Mouse (Mus musculus): ENCODE results near the gene Scamp1. TPM values are rescaled to one million over a fixed set of nuclear protein-coding genes. Genes with fewer than 3 reads are reported as not detected.
A peak's percentile ranks its signal among the peaks of the same experiment; 100 is the strongest.
"Not testable (repeated sequence)": the region's sequence is repeated elsewhere in the genome, so short reads cannot be mapped to it uniquely, and the experiment has no call there.

Scamp1 gene
- 26.6 and 33.1 TPM in 2 replicates for polyA plus RNA-seq (2016; fragmentation: Nextera tagmentation; extraction: Ambion mirVana)

- peak within 1 kb of the TSS; percentile 91 for H3K27ac ChIP-seq
- H3K4me1 ChIP-seq (replicated peaks): peaks cover 16% of the 10 kb centered on the region
- peak within 1 kb of the TSS; percentile 89 for H3K4me3 ChIP-seq
- no peaks in the 10 kb centered on the region for H3K9me3 ChIP-seq
- no peaks in the 10 kb centered on the region for H3K36me3 ChIP-seq
- 0% methylated on average over 62 of the region's 62 CpGs for WGBS
- H3K27me3 ChIP-seq (ENCODE audit: insufficient read depth, poor library complexity, severe bottlenecking): peaks cover 5% of the 10 kb centered on the region; the same call in 1 of the 2 replicates
- peak; percentile 93 for DNase-seq (ENCODE audit: low spot score)
Measured at GRCm38 (mm10) chr13:94285281-94285871, at the start of gene Scamp1. TSS of gene Scamp1 (minus strand) at chr13:94285857.

GRCm38 (mm10) chr13:94330392-94330979 is 44.8 kb upstream of the Scamp1 start:
- no peak for DNase-seq (ENCODE audit: low spot score)
- no peaks in the 10 kb centered on the region for H3K27me3 ChIP-seq (ENCODE audit: insufficient read depth, poor library complexity, severe bottlenecking)
- H3K4me1 ChIP-seq (replicated peaks): no peaks in the 10 kb centered on the region
- H3K27ac ChIP-seq: no peak overlapping the region
- H3K4me3 ChIP-seq: no peak overlapping the region
- WGBS: 91% methylated on average over 3 of the region's 3 CpGs
- H3K9me3 ChIP-seq: no peaks in the 10 kb centered on the region
- no peaks in the 10 kb centered on the region for H3K36me3 ChIP-seq

- not testable (repeated sequence) for H3K36me3 ChIP-seq; H3K27me3 ChIP-seq (ENCODE audit: insufficient read depth, poor library complexity, severe bottlenecking); H3K27ac ChIP-seq; H3K4me3 ChIP-seq; H3K9me3 ChIP-seq; DNase-seq (ENCODE audit: low spot score); H3K4me1 ChIP-seq (replicated peaks)
- WGBS: 89% methylated on average over 6 of the region's 6 CpGs
Measured at GRCm38 (mm10) chr13:94329005-94329404, 43.3 kb upstream of the Scamp1 start.

- WGBS: 70% methylated on average over 3 of the region's 3 CpGs
Measured at GRCm38 (mm10) chr13:94328063-94328462, 42.4 kb upstream of the Scamp1 start.

GRCm38 (mm10) chr13:94322475-94322874 is 36.8 kb upstream of the Scamp1 start:
- Histone ChIP-seq H3K27ac (no peak overlapping the region), H3K27me3 (ENCODE audit: insufficient read depth, poor library complexity, severe bottlenecking) (no peaks in the 10 kb centered on the region), H3K36me3 (no peaks in the 10 kb centered on the region), H3K4me1 (replicated peaks) (peaks cover 2% of the 10 kb centered on the region; the same call in 1 of the 2 replicates), H3K4me3 (no peak overlapping the region), H3K9me3 (peaks cover 21% of the 10 kb centered on the region; the same call in 1 of the 2 replicates)
- WGBS: 90% methylated on average over 4 of the region's 4 CpGs
- no peak for DNase-seq (ENCODE audit: low spot score)

More at GRCm38 (mm10) chr13:94328063-94328462, 42.4 kb upstream of the Scamp1 start:
- Histone ChIP-seq H3K9me3 (peaks cover 13% of the 10 kb centered on the region; the same call in 1 of the 2 replicates), H3K4me3 (no peak overlapping the region), H3K4me1 (replicated peaks) (no peaks in the 10 kb centered on the region), H3K36me3 (no peaks in the 10 kb centered on the region), H3K27me3 (ENCODE audit: insufficient read depth, poor library complexity, severe bottlenecking) (no peaks in the 10 kb centered on the region), H3K27ac (no peak overlapping the region)
- DNase-seq (ENCODE audit: low spot score): no peak

- WGBS: 85% methylated on average over 1 of the region's 1 CpGs
- H3K9me3 ChIP-seq: peaks cover 21% of the 10 kb centered on the region; the same call in 1 of the 2 replicates
- H3K27me3 ChIP-seq (ENCODE audit: insufficient read depth, poor library complexity, severe bottlenecking): no peaks in the 10 kb centered on the region
- no peak overlapping the region for H3K4me3 ChIP-seq
- no peak for DNase-seq (ENCODE audit: low spot score)
- H3K27ac ChIP-seq: no peak overlapping the region
- peaks cover 7% of the 10 kb centered on the region for H3K4me1 ChIP-seq (replicated peaks)
- H3K36me3 ChIP-seq: no peaks in the 10 kb centered on the region
Measured at GRCm38 (mm10) chr13:94321094-94321792, 35.6 kb upstream of the Scamp1 start.

- 57% methylated on average over 10 of the region's 10 CpGs for WGBS
- DNase-seq (ENCODE audit: low spot score): no peak
- Histone ChIP-seq H3K36me3 (no peaks in the 10 kb centered on the region), H3K4me3 (no peak overlapping the region), H3K27me3 (ENCODE audit: insufficient read depth, poor library complexity, severe bottlenecking) (no peaks in the 10 kb centered on the region), H3K4me1 (replicated peaks) (peaks cover 7% of the 10 kb centered on the region), H3K27ac (no peak overlapping the region), H3K9me3 (peaks cover 8% of the 10 kb centered on the region; the same call in 1 of the 2 replicates)
Measured at GRCm38 (mm10) chr13:94316975-94317511, 31.4 kb upstream of the Scamp1 start.

- 94% methylated on average over 8 of the region's 8 CpGs for WGBS
- H3K36me3 ChIP-seq: not testable (repeated sequence)
Measured at GRCm38 (mm10) chr13:94312812-94313211, 27.2 kb upstream of the Scamp1 start.

GRCm38 (mm10) chr13:94308279-94308678 is 22.6 kb upstream of the Scamp1 start:
- Histone ChIP-seq H3K27me3 (ENCODE audit: insufficient read depth, poor library complexity, severe bottlenecking) (no peaks in the 10 kb centered on the region), H3K9me3 (peaks cover 4% of the 10 kb centered on the region; the same call in 1 of the 2 replicates), H3K27ac (no peak overlapping the region), H3K4me3 (no peak overlapping the region), H3K36me3 (no peaks in the 10 kb centered on the region), H3K4me1 (replicated peaks) (peaks cover 13% of the 10 kb centered on the region)
- no peak for DNase-seq (ENCODE audit: low spot score)
- WGBS: 83% methylated on average over 2 of the region's 2 CpGs

More at GRCm38 (mm10) chr13:94312812-94313211, 27.2 kb upstream of the Scamp1 start:
- DNase-seq (ENCODE audit: low spot score); H3K4me3 ChIP-seq; H3K27ac ChIP-seq; H3K4me1 ChIP-seq (replicated peaks); H3K27me3 ChIP-seq (ENCODE audit: insufficient read depth, poor library complexity, severe bottlenecking); H3K9me3 ChIP-seq: not testable (repeated sequence)

GRCm38 (mm10) chr13:94307531-94307930 is 21.9 kb upstream of the Scamp1 start:
- DNase-seq (ENCODE audit: low spot score): no peak
- Histone ChIP-seq H3K36me3 (no peaks in the 10 kb centered on the region), H3K27me3 (ENCODE audit: insufficient read depth, poor library complexity, severe bottlenecking) (no peaks in the 10 kb centered on the region), H3K9me3 (no peaks in the 10 kb centered on the region), H3K4me3 (no peak overlapping the region), H3K4me1 (replicated peaks) (peaks cover 13% of the 10 kb centered on the region), H3K27ac (no peak overlapping the region)
- WGBS: 90% methylated on average over 7 of the region's 7 CpGs

- peaks cover 13% of the 10 kb centered on the region for H3K4me1 ChIP-seq (replicated peaks)
- H3K36me3 ChIP-seq: no peaks in the 10 kb centered on the region
- no peak for DNase-seq (ENCODE audit: low spot score)
- H3K9me3 ChIP-seq: no peaks in the 10 kb centered on the region
- 26% methylated on average over 5 of the region's 5 CpGs for WGBS
- H3K27me3 ChIP-seq (ENCODE audit: insufficient read depth, poor library complexity, severe bottlenecking): no peaks in the 10 kb centered on the region
- peak overlapping the region; percentile 73 for H3K27ac ChIP-seq
- H3K4me3 ChIP-seq: peak overlapping the region; percentile 39
Measured at GRCm38 (mm10) chr13:94306968-94307289, 21.3 kb upstream of the Scamp1 start.

GRCm38 (mm10) chr13:94306277-94306967 is 20.8 kb upstream of the Scamp1 start:
- Histone ChIP-seq H3K4me3 (peak overlapping the region; percentile 39), H3K4me1 (replicated peaks) (peaks cover 13% of the 10 kb centered on the region), H3K27me3 (ENCODE audit: insufficient read depth, poor library complexity, severe bottlenecking) (no peaks in the 10 kb centered on the region), H3K9me3 (no peaks in the 10 kb centered on the region), H3K27ac (peak overlapping the region; percentile 73), H3K36me3 (no peaks in the 10 kb centered on the region)
- WGBS: 50% methylated on average over 18 of the region's 18 CpGs
- DNase-seq (ENCODE audit: low spot score): peak; percentile 64
